Mouse (Mus musculus) CH12.LX (cell line): Measurements from ENCODE around the gene Gm26741.

Experiments
- CTCF ChIP-seq, 2 experiments: IDR thresholded peaks in 1 of 2; conservative IDR thresholded peaks in 1 of 2; 2 replicates each; pipeline ENCODE4 v1.5.1; 2011 to 2012; ENCODE audit warnings: low read depth in 2 of 2, low read length in 2 of 2, improper control_type of control experiment in 1 of 2, inconsistent platforms in 1 of 2, mild to moderate bottlenecking in 1 of 2, moderate library complexity in 1 of 2
- EP300 ChIP-seq: IDR thresholded peaks from 2 replicates; pipeline ENCODE4 v1.6.1; 2011; ENCODE audit warnings: low read length, improper control_type of control experiment
- ETS1 ChIP-seq: conservative IDR thresholded peaks from 2 replicates; pipeline ENCODE4 v1.6.1; 2012; ENCODE audit warnings: low read depth, mild to moderate bottlenecking, inconsistent platforms, low read length, improper control_type of control experiment, moderate library complexity
- MAX ChIP-seq: IDR thresholded peaks from 2 replicates; pipeline ENCODE4 v1.6.1; 2011; ENCODE audit warnings: low read length, improper control_type of control experiment
- POLR2A ChIP-seq: IDR thresholded peaks from 2 replicates; pipeline ENCODE4 v1.6.1; 2011; ENCODE audit warnings: low read depth, mild to moderate bottlenecking, improper control_type of control experiment, low read length
- RAD21 ChIP-seq: IDR thresholded peaks from 2 replicates; pipeline ENCODE4 v1.6.1; 2011; ENCODE audit warnings: low read depth, mild to moderate bottlenecking, low read length, improper control_type of control experiment, moderate library complexity
- TBP ChIP-seq: conservative IDR thresholded peaks from 2 replicates; pipeline ENCODE4 v1.6.1; 2011; ENCODE audit warnings: low read depth, low read length, improper control_type of control experiment

GRCm38 (mm10) chr10:52391208-52391607 is 32.6 kb downstream of the Gm26741 start:
- TF ChIP-seq CTCF (conservative IDR thresholded peaks at IDR 0.05 in 1 of 2, IDR thresholded peaks at IDR 0.05 in 1 of 2; ENCODE audit: low read depth in 2 of 2, low read length in 2 of 2) (no peak), EP300 (no peak), ETS1 (no peak), MAX (no peak), POLR2A (no peak), TBP (no peak), RAD21 (no peak)
